Mouse (Mus musculus) limb, embryonic 15.5 days (tissue): Measurements from ENCODE around the gene Cadm2. TPM values are rescaled to one million over a fixed set of nuclear protein-coding genes. Genes with fewer than 3 reads are reported as not detected.

ENCODE experiments used
- ATAC-seq: fragments of 200-750 bp; cut with Nextera tagmentation; 2 replicates; pipeline ENCODE4 v1.8.0; 2017; ENCODE audit warnings: low read depth, moderate TSS enrichment; ENCODE audit not compliant: insufficient number of reproducible peaks, low FRiP score, low TSS enrichment
- H3K27ac ChIP-seq: fragments of 300-500 bp; sonication (generic); 2 replicates; pipeline ENCODE4 v1.5.1; 2015; ENCODE audit warnings: moderate library complexity, mild to moderate bottlenecking, inconsistent platforms
- H3K27me3 ChIP-seq: fragments of 300-500 bp; sonication (generic); 2 replicates; pipeline ENCODE4 v1.6.1; 2015; ENCODE audit warnings: inconsistent platforms
- H3K36me3 ChIP-seq: fragments of 300-500 bp; sonication (generic); 2 replicates; pipeline ENCODE4 v1.6.1; 2015; ENCODE audit warnings: inconsistent platforms
- H3K4me1 ChIP-seq: fragments of 300-500 bp; sonication (generic); 2 replicates; pipeline ENCODE4 v1.6.1; 2015; ENCODE audit warnings: inconsistent platforms
- H3K4me2 ChIP-seq: fragments of 300-500 bp; sonication (generic); 2 replicates; pipeline ENCODE4 v1.6.1; 2015; ENCODE audit warnings: mild to moderate bottlenecking, inconsistent platforms
- H3K4me3 ChIP-seq: fragments of 300-500 bp; sonication (generic); 2 replicates; pipeline ENCODE4 v1.5.1; 2015; ENCODE audit warnings: mild to moderate bottlenecking, inconsistent platforms
- H3K9ac ChIP-seq: fragments of 300-500 bp; sonication (generic); 2 replicates; pipeline ENCODE4 v1.6.1; 2015; ENCODE audit warnings: inconsistent platforms
- H3K9me3 ChIP-seq: fragments of 300-500 bp; sonication (generic); 2 replicates; pipeline ENCODE4 v1.6.1; 2016; ENCODE audit warnings: inconsistent platforms
- WGBS: fragments of 180-500 bp; shearing (Covaris S2); methylation state at CpG from one replicate; pipeline ENCODE4 v1.1.7; 2015; 5-methylcytosine and 5-hydroxymethylcytosine counted together
- polyA plus RNA-seq: library from polyadenylated mRNA; unstranded; fragments of >200 nt; fragmentation: Nextera tagmentation; extraction: Ambion mirVana; gene quantifications from 2 replicates; pipeline ENCODE4 v1.2.1, GENCODE M21; 2015

Gene Cadm2
- polyA plus RNA-seq, 1 experiment from 2014 or later, result 3.1 TPM

- H3K9me3 ChIP-seq, result no peaks in the 10 kb centered on the region
- H3K9ac ChIP-seq, result no peak overlapping the region
- no peaks in the 10 kb centered on the region for H3K27me3 ChIP-seq
- H3K4me3 ChIP-seq, result no peak overlapping the region
- no peak overlapping the region for H3K27ac ChIP-seq
- no peak overlapping the region for H3K4me2 ChIP-seq
- ATAC-seq, result no peak
- H3K4me1 ChIP-seq, result no peaks in the 10 kb centered on the region
- no peaks in the 10 kb centered on the region for H3K36me3 ChIP-seq
- WGBS, result 64% methylated on average over 7 of the region's 7 CpGs
Measured at GRCm38 (mm10) chr16:66986879-66987278, 633.8 kb downstream of the Cadm2 start.

DNA sequence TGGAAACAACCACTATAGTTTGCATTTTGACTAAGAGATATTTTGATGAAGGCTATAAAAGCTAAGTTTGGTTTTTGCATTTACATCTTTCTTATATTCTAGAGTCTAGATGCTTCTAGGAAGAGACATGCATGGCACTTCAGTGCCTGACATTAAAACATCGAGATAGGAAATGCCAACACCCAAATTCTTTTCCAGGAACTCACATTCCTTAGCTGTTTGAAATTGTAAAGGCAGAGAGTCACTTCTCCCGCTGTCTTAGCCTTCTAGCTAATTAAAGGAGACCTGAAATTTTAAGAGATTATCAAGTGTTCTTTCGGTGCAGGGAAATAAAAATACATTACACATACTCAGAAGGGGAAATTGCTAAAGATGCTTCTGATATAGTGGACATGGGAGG lies 649.8 kb downstream of the Cadm2 start:
- H3K4me1 ChIP-seq, result no peaks in the 10 kb centered on the region

DNA sequence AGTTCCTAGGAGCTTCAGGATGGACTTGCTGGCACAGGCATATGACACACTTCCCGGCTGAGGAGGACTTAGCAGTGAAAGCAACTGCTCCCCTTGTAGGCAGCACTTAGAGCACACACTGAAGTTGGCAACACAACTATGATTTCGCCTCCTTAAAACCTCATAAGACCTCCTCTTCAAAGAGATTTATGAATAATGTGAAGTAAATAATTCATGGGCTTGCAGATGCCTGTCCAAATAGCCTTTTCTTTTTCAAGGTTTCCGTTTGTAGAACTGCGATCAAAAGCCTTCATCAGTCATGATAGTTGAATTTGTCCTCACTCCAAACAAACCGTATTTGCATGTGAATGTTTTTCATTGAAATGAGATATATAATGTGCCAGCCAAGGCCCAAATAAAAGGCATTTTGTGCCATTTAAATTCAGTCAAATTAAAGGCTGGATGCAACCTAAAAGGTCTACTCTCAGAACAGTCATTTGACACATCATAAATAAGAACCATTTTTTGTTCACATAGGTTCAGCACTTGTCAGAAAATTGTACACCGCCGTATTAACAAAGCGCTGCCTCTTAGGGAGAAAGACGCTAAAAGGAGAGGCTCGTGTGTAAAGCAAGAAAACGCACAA lies 651.1 kb downstream of the Cadm2 start:
- Histone ChIP-seq H3K4me2 (no peak overlapping the region), H3K27ac (no peak overlapping the region), H3K4me3 (no peak overlapping the region), H3K4me1 (no peaks in the 10 kb centered on the region), H3K9ac (no peak overlapping the region), H3K27me3 (no peaks in the 10 kb centered on the region), H3K36me3 (no peaks in the 10 kb centered on the region), H3K9me3 (no peaks in the 10 kb centered on the region)
- WGBS, result 76% methylated on average over 11 of the region's 11 CpGs
- ATAC-seq, result no peak

More for the DNA sequence above, 649.8 kb downstream of the Cadm2 start:
- Histone ChIP-seq H3K4me3 (no peak overlapping the region), H3K27ac (no peak overlapping the region), H3K27me3 (no peaks in the 10 kb centered on the region), H3K36me3 (no peaks in the 10 kb centered on the region), H3K9me3 (no peaks in the 10 kb centered on the region), H3K9ac (no peak overlapping the region), H3K4me2 (no peak overlapping the region)
- no peak for ATAC-seq
- 36% methylated on average over 3 of the region's 3 CpGs for WGBS

DNA sequence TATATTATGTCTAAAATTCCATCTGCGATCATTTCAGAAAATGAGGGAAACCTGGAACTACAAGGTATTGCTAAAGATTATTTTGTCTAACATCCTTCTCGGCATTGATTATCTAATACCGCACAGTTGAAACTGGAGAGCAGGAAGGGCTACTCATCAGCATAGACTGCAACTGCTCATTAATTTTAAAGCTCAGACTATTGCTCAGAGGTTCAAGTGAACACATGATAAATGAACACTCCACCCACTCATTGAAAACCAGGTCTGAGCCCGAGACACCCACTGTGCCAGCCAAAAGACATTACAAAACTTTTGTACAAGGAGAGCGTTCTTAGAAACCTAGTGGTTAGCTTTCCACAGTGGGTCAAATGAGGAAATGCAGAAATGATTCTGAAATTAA lies 652.4 kb downstream of the Cadm2 start:
- H3K27me3 ChIP-seq, result no peaks in the 10 kb centered on the region
- no peaks in the 10 kb centered on the region for H3K4me1 ChIP-seq
- no peak overlapping the region for H3K4me3 ChIP-seq
- H3K9ac ChIP-seq, result no peak overlapping the region
- H3K4me2 ChIP-seq, result no peak overlapping the region
- 71% methylated on average over 5 of the region's 5 CpGs for WGBS
- ATAC-seq, result no peak
- H3K27ac ChIP-seq, result no peak overlapping the region
- H3K9me3 ChIP-seq, result no peaks in the 10 kb centered on the region
- H3K36me3 ChIP-seq, result no peaks in the 10 kb centered on the region

DNA sequence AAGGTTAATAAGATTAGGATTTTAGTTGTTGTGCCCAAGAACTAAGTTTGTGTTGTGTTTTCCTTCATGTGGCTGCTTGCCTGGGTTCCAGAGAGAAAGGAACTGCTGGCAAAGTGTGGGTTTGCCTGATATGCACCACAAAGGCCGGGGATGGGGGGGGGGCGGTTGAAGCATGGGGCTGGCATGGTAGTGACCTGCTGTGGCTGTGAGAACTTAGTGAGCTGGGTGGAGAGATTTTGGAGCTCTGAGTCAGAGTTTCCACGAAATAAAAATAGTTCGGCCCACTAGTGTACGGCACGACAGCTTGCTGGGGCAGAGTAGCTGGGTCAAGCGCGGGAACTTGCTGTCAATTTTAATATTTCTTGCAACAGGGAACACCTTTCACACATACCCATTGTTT lies 653.0 kb downstream of the Cadm2 start:
- no peaks in the 10 kb centered on the region for H3K27me3 ChIP-seq

DNA sequence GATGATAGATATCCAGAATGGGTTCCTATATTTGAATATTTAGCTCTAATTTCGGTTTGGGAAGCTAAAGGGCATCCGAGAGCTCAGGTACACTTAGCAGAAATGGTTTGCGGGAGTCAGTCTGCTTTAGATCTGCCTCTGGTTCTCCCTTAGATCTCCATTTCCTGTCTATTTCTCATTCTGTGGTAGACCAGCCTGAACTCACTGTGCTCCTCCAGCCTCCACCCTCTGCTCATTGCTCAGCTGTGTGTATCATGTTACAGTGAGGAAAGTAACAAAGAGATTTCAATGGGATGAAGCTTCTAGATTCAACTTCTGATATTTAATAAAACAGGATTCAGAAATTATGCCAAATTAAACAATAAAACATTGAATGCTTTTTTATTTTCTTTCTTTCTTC lies 661.6 kb downstream of the Cadm2 start:
- no peak overlapping the region for H3K27ac ChIP-seq
- H3K4me2 ChIP-seq, result no peak overlapping the region
- 53% methylated on average over 3 of the region's 3 CpGs for WGBS
- no peaks in the 10 kb centered on the region for H3K27me3 ChIP-seq
- H3K36me3 ChIP-seq, result no peaks in the 10 kb centered on the region
- no peak overlapping the region for H3K9ac ChIP-seq
- H3K4me3 ChIP-seq, result no peak overlapping the region
- no peak for ATAC-seq
- no peaks in the 10 kb centered on the region for H3K9me3 ChIP-seq
- H3K4me1 ChIP-seq, result no peaks in the 10 kb centered on the region

More for the DNA sequence above, 653.0 kb downstream of the Cadm2 start:
- Histone ChIP-seq H3K9ac (no peak overlapping the region), H3K27ac (no peak overlapping the region), H3K36me3 (no peaks in the 10 kb centered on the region), H3K4me2 (no peak overlapping the region), H3K9me3 (no peaks in the 10 kb centered on the region), H3K4me1 (no peaks in the 10 kb centered on the region), H3K4me3 (no peak overlapping the region)
- WGBS, result 67% methylated on average over 8 of the region's 8 CpGs
- no peak for ATAC-seq

- no peak overlapping the region for H3K4me2 ChIP-seq
- H3K4me3 ChIP-seq, result no peak overlapping the region
- H3K27ac ChIP-seq, result no peak overlapping the region
- WGBS, result 64% methylated on average over 2 of the region's 2 CpGs
- no peak overlapping the region for H3K9ac ChIP-seq
- ATAC-seq, result no peak
- no peaks in the 10 kb centered on the region for H3K27me3 ChIP-seq
- no peaks in the 10 kb centered on the region for H3K36me3 ChIP-seq
- no peaks in the 10 kb centered on the region for H3K9me3 ChIP-seq
- H3K4me1 ChIP-seq, result no peaks in the 10 kb centered on the region
Measured at GRCm38 (mm10) chr16:66955876-66956275, 664.8 kb downstream of the Cadm2 start.

DNA sequence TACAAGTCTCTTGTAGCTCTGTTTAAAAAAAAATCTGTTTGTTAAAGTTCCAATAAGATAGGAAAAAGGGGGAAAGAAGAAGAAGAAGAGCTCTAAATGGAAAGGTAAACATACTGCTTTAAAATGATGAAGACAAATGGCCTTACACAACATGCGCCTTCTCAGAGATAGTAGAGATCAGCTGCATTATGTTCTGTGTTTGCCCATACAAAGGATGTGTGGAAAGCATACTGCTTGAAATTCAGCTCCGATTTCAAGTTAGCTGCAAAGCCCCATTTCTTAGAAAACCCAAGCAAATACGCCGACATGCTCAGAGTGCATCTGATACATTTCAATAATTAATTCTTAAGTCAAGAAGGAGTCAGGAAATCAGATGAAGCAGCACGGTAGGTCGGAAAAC lies 684.4 kb downstream of the Cadm2 start:
- Histone ChIP-seq H3K4me3 (no peak overlapping the region), H3K36me3 (no peaks in the 10 kb centered on the region), H3K9ac (no peak overlapping the region), H3K4me1 (no peaks in the 10 kb centered on the region), H3K27ac (no peak overlapping the region), H3K27me3 (no peaks in the 10 kb centered on the region), H3K9me3 (no peaks in the 10 kb centered on the region), H3K4me2 (no peak overlapping the region)
- no peak for ATAC-seq
- WGBS, result 88% methylated on average over 6 of the region's 6 CpGs

DNA sequence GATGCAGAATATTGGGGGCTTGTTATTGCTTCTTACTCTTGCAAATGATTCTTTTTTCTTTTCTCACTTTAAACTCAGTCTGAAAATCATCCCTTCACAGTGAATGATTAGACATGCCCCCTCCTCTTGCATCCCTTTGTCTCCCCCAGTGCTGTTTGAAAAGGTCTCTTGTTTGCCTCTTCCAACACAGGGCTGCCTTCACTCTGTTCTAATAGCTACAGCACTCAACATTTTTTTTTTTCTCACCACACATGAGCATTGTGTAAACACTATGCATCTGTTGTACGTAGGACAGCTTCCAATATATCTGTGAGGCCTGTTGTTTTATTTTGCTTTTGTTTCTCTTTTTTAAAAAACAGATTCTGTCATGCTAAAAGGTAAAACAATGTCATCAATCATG lies 695.2 kb downstream of the Cadm2 start:
- H3K4me1 ChIP-seq, result no peaks in the 10 kb centered on the region
- no peak overlapping the region for H3K9ac ChIP-seq
- H3K36me3 ChIP-seq, result no peaks in the 10 kb centered on the region
- H3K4me3 ChIP-seq, result no peak overlapping the region
- no peaks in the 10 kb centered on the region for H3K27me3 ChIP-seq
- no peak for ATAC-seq
- no peak overlapping the region for H3K27ac ChIP-seq
- no peak overlapping the region for H3K4me2 ChIP-seq
- WGBS, result 67% methylated on average over 1 of the region's 1 CpGs
- no peaks in the 10 kb centered on the region for H3K9me3 ChIP-seq

- no peaks in the 10 kb centered on the region for H3K9me3 ChIP-seq
- H3K27me3 ChIP-seq, result no peaks in the 10 kb centered on the region
- 70% methylated on average over 2 of the region's 2 CpGs for WGBS
- H3K27ac ChIP-seq, result no peak overlapping the region
- H3K4me3 ChIP-seq, result no peak overlapping the region
- H3K36me3 ChIP-seq, result no peaks in the 10 kb centered on the region
- no peak overlapping the region for H3K4me2 ChIP-seq
- no peak overlapping the region for H3K9ac ChIP-seq
- ATAC-seq, result no peak
- H3K4me1 ChIP-seq, result no peaks in the 10 kb centered on the region
Measured at GRCm38 (mm10) chr16:66922753-66923152, 698.0 kb downstream of the Cadm2 start.

- Histone ChIP-seq H3K4me2 (no peak overlapping the region), H3K36me3 (no peaks in the 10 kb centered on the region), H3K27ac (no peak overlapping the region), H3K9ac (no peak overlapping the region), H3K9me3 (no peaks in the 10 kb centered on the region), H3K4me1 (no peaks in the 10 kb centered on the region), H3K27me3 (no peaks in the 10 kb centered on the region), H3K4me3 (no peak overlapping the region)
- no peak for ATAC-seq
- 80% methylated on average over 1 of the region's 1 CpGs for WGBS
Measured at GRCm38 (mm10) chr16:66921414-66921915, 699.2 kb downstream of the Cadm2 start.

GRCm38 (mm10) chr16:66919889-66920402 lies 700.8 kb downstream of the Cadm2 start:
- Histone ChIP-seq H3K27me3 (no peaks in the 10 kb centered on the region), H3K4me2 (no peak overlapping the region), H3K9me3 (no peaks in the 10 kb centered on the region), H3K27ac (no peak overlapping the region), H3K36me3 (no peaks in the 10 kb centered on the region), H3K4me3 (no peak overlapping the region), H3K4me1 (no peaks in the 10 kb centered on the region), H3K9ac (no peak overlapping the region)
- no peak for ATAC-seq
- 42% methylated on average over 12 of the region's 12 CpGs for WGBS

DNA sequence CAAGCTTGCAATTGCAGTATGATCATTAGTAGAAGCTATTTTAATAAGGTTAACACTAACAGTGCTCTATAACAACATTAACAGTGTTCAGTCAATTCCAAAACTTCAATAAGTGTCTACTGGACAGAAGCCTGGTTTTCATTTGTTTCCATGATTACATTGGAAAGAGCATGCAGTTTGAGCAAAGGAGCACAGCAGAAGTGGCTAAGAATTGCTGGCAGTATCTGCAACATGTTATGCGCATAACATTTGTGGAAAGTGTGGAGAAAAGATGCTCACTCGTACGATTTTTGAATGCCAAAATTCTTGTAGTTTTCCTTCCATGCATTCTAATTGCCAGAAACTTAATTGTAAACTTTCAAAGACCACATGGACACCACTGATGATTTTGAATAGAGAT lies 718.9 kb downstream of the Cadm2 start:
- ATAC-seq, result no peak
- Histone ChIP-seq H3K9ac (no peak overlapping the region), H3K27ac (no peak overlapping the region), H3K4me2 (no peak overlapping the region), H3K27me3 (no peaks in the 10 kb centered on the region), H3K4me1 (no peaks in the 10 kb centered on the region), H3K4me3 (no peak overlapping the region), H3K36me3 (no peaks in the 10 kb centered on the region), H3K9me3 (no peaks in the 10 kb centered on the region)
- WGBS, result 71% methylated on average over 3 of the region's 3 CpGs
